Mouse (Mus musculus): Measurements from ENCODE around the gene Gm10719.
"Not testable (repeated sequence)": the region's sequence is repeated elsewhere in the genome, so short reads cannot be mapped to it uniquely, and the experiment has no call there.

Gm10719 gene

GRCm38 (mm10) chr9:3017108-3017507 lies at the start of gene Gm10719:
TSS of gene Gm10719 (plus strand) at chr9:3017408.
- not testable (repeated sequence) for DNase-seq

DNA sequence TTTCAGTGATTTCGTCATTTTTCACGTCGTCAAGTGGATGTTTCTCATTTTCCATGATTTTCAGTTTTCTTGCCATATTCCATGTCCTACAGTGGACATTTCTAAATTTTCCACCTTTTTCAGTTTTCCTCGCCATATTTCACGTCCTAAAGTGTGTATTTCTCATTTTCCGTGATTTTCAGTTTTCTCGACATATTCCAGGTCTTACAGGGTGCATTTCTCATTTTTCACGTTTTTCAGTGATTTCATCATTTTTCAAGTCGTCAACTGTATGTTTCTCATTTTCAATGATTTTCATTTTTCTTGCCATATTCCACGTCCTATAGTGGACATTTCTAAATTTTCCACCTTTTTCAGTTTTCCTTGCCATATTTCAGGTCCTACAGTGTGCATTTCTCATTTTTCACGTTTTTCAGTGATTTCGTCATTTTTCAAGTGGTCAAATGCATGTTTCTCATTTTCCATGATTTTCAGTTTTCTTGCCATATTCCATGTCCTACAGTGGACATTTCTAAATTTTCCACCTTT lies 16.7 kb upstream of the Gm10719 start, which contains the start of gene Gm10722:
Gm10722 (plus strand) TSS at position 478 of the 528 bp plus-strand sequence.
- DNase-seq: peak; percentile 23

DNA sequence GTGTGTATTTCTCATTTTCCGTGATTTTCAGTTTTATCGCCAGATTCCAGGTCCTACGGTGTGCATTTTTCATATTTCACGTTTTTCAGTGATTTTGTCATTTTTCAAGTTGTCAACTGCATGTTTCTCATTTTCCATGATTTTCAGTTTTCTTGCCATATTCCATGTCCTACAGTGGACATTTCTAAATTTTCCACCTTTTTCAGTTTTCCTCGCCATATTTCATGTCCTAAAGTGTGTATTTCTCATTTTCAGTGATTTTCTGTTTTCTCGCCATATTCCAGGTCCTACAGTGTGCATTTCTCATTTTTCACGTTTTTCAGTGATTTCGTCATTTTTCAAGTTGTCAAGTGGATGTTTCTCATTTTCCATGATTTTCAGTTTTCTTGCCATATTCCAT lies 16.2 kb upstream of the Gm10719 start:
- DNase-seq: peak; percentile 31

GRCm38 (mm10) chr9:3001948-3002659 lies 15.1 kb upstream of the Gm10719 start:
- peak; percentile 97 for DNase-seq

DNA sequence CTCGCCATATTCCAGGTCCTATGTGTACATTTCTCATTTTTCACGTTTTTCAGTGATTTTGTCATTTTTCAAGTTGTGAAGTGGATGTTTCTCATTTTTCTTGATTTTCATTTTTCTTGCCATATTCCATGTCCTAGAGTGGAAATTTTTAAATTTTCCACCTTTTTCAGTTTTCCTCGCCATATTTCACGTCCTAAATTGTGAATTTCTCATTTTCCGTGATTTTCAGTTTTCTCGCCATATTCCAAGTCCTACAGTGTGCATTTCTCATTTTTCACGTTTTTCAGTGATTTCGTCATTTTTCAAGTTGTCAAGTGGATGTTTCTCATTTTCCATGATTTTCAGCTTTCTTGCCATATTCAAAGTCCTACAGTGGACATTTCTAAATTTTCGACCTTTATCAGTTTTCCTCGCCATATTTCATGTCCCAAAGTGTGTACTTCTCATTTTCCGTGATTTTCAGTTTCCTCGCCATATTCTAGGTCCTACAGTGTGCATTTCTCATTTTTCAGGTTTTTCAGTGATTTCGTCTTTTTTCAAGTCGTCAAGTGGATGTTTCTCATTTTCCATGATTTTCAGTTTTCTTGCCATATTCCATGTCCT lies 14.3 kb upstream of the Gm10719 start, which contains the start of gene Gm11168:
Gm11168 (plus strand) TSS at position 553 of the 603 bp plus-strand sequence.
- not testable (repeated sequence) for DNase-seq

DNA sequence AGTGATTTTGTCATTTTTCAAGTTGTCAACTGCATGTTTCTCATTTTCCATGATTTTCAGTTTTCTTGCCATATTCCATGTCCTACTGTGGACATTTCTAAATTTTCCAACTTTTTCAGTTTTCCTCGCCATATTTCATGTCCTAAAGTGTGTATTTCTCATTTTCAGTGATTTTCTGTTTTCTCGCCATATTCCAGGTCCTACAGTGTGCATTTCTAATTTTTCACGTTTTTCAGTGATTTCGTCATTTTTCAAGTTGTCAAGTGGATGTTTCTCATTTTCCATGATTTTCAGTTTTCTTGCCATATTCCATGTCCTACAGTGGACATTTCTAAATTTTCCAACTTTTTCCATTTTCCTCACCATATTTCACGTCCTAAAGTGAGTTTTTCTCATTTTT lies 11.0 kb upstream of the Gm10719 start:
- not testable (repeated sequence) for DNase-seq

DNA sequence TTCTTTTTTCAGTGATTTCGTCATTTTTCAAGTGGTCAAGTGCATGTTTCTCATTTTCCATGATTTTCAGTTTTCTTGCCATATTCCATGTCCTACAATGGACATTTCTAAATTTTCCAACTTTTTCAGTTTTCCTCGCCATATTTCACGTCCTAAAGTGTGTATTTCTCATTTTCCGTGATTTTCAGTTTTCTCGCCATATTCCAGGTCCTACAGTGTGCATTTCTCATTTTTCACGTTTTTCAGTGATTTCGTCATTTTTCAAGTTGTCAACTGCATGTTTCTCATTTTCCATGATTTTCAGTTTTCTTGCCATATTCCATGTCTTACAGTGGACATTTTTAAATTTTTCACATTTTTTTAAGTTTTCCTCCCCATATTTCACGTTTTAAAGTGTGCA lies 10.6 kb upstream of the Gm10719 start:
- peak; percentile 96 for DNase-seq

GRCm38 (mm10) chr9:3007272-3007671 lies 9.9 kb upstream of the Gm10719 start:
- DNase-seq: not testable (repeated sequence)

DNA sequence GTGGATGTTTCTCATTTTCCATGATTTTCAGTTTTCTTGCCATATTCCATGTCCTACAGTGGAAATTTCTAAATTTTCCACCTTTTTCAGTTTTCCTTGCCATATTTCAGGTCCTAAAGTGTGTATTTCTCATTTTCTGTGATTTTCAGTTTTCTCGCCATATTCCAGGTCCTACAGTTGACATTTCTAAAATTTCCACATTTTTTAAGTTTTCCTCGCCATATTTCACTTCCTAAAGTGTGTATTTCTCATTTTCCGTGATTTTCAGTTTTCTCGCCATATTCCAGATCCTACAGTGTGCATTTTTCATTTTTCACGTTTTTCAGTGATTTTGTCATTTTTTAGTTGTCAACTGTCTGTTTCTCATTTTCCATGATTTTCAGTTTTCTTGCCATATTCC lies 7.9 kb upstream of the Gm10719 start:
- DNase-seq: not testable (repeated sequence)

- DNase-seq: not testable (repeated sequence)
These were observed 5.1 kb upstream of the Gm10719 start for GRCm38 (mm10) chr9:3012054-3012621.

DNA sequence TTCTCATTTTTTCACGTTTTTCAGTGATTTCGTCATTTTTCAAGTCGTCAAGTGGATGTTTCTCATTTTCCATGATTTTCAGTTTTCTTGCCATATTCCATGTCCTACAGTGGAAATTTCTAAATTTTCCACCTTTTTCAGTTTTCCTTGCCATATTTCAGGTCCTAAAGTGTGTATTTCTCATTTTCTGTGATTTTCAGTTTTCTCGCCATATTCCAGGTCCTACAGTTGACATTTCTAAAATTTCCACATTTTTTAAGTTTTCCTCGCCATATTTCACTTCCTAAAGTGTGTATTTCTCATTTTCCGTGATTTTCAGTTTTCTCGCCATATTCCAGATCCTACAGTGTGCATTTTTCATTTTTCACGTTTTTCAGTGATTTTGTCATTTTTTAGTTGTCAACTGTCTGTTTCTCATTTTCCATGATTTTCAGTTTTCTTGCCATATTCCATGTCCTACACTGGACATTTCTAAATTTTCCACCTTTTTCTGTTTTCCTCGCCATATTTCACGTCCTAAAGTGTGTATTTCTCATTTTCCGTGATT lies 4.4 kb upstream of the Gm10719 start, which contains the start of gene Gm10721:
Gm10721 (plus strand) TSS at position 408 of the 547 bp plus-strand sequence.
- DNase-seq: not testable (repeated sequence)

DNA sequence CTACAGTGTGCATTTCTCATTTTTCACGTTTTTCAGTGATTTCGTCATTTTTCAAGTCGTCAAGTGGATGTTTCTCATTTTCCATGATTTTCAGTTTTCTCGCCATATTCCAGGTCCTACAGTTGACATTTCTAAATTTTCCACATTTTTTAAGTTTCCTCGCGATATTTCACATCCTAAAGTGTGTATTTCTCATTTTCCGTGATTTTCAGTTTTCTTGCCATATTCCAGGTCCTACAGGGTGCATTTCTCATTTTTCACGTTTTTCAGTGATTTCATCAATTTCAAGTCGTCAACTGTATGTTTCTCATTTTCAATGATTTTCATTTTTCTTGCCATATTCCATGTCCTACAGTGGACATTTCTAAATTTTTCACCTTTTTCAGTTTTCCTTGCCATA lies 1.9 kb upstream of the Gm10719 start, which contains the start of gene Gm10720:
Gm10720 (plus strand) TSS at position 301 of the 400 bp plus-strand sequence.
- not testable (repeated sequence) for DNase-seq

- DNase-seq: not testable (repeated sequence)
These were observed 1.3 kb upstream of the Gm10719 start for GRCm38 (mm10) chr9:3015896-3016295.

- DNase-seq: not testable (repeated sequence)
These were observed 1.7 kb downstream of the Gm10719 start for GRCm38 (mm10) chr9:3018944-3019343.

GRCm38 (mm10) chr9:3019835-3020727 lies 2.9 kb downstream of the Gm10719 start:
- peak; percentile 46 for DNase-seq

DNA sequence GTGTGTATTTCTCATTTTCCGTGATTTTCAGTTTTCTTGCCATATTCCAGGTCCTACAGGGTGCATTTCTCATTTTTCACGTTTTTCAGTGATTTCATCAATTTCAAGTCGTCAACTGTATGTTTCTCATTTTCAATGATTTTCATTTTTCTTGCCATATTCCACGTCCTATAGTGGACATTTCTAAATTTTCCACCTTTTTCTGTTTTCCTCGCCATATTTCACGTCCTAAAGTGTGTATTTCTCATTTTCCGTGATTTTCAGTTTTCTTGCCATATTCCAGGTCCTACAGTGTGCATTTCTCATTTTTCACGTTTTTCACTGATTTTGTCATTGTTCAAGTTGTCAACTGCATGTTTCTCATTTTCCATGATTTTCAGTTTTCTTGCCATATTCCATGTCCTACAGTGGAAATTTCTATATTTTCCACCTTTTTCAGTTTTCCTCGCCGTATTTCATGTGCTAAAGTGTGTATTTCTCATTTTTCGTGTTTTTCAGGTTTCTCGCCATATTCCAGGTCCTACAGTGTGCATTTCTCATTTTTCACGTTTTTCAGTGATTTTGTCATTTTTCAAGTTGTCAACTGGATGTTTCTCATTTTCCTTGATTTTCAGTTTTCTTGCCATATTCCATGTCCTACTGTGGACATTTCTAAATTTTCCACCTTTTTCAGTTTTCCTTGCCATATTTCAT lies 5.3 kb downstream of the Gm10719 start:
- peak; percentile 70 for DNase-seq

GRCm38 (mm10) chr9:3023312-3023984 lies 6.2 kb downstream of the Gm10719 start, which contains the start of gene Gm10718:
TSS of gene Gm10718 (plus strand) at chr9:3023547.
- peak; percentile 50 for DNase-seq

DNA sequence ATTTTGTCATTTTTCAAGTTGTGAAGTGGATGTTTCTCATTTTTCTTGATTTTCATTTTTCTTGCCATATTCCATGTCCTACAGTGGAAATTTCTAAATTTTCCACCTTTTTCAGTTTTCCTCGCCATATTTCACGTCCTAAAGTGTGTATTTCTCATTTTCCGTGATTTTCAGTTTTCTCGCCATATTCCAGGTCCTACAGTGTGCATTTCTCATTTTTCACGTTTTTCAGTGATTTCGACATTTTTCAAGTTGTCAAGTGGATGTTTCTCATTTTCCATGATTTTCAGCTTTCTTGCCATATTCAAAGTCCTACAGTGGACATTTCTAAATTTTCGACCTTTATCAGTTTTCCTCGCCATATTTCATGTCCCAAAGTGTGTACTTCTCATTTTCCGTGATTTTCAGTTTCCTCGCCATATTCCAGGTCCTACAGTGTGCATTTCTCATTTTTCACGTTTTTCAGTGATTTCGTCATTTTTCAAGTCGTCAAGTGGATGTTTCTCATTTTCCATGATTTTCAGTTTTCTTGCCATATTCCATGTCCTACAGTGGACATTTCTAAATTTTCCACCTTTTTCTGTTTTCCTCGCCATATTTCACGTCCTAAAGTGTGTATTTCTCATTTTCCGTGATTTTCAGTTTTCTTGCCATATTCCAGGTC lies 6.9 kb downstream of the Gm10719 start:
- peak; percentile 98 for DNase-seq

GRCm38 (mm10) chr9:3024912-3025467 lies 7.8 kb downstream of the Gm10719 start, which contains the start of gene Gm10717:
TSS of gene Gm10717 (plus strand) at chr9:3025417.
- DNase-seq: peak; percentile 29

GRCm38 (mm10) chr9:3025653-3026052 lies 8.4 kb downstream of the Gm10719 start:
- DNase-seq: peak; percentile 56
